Mouse (Mus musculus) ES-Bruce4 (cell line): ENCODE measurements at regions not wholly inside any gene's neighbourhood (a gene's known extent, or its start where the extent isn't known, plus 50 kb on each side); places are given as distances from the start of the nearest gene placed in this dataset.

Source experiments
- EP300 ChIP-seq: IDR thresholded peaks from 2 replicates; pipeline ENCODE4 v1.6.1; 2011; ENCODE audit warnings: low read depth, low read length; ENCODE audit not compliant: insufficient read depth
- POLR2A ChIP-seq: IDR thresholded peaks from one replicate; pipeline ENCODE4 v1.8.1; 2011; ENCODE audit warnings: low read length; ENCODE audit not compliant: insufficient read depth

- TF ChIP-seq EP300 (no peak), POLR2A (no peak)
These were observed 517.9 kb upstream of the Sox9 start for GRCm38 (mm10) chr11:112264077-112264476.
